Mouse (Mus musculus) heart, embryonic 12.5 days (tissue): ENCODE measurements around the gene Gabpa. TPM values are rescaled to one million over a fixed set of nuclear protein-coding genes. Genes with fewer than 3 reads are reported as not detected.

Experiments
- ATAC-seq: fragments of 200-750 bp; cut with Nextera tagmentation; 2 replicates; pipeline ENCODE4 v1.8.0; 2017; ENCODE audit warnings: moderate TSS enrichment, moderate library complexity; ENCODE audit not compliant: insufficient number of reproducible peaks, low FRiP score
- H3K27ac ChIP-seq: fragments of 300-500 bp; sonication (generic); 2 replicates; pipeline ENCODE4 v1.5.1; 2016; ENCODE audit warnings: mild to moderate bottlenecking, moderate library complexity; ENCODE audit not compliant: poor library complexity, severe bottlenecking
- H3K27me3 ChIP-seq: fragments of 300-500 bp; sonication (generic); replicated peaks from 2 replicates; pipeline ENCODE4 v1.6.1; 2016; ENCODE audit warnings: mild to moderate bottlenecking, moderate library complexity
- H3K36me3 ChIP-seq: fragments of 300-500 bp; sonication (generic); 2 replicates; pipeline ENCODE4 v1.6.1; 2016; ENCODE audit warnings: mild to moderate bottlenecking, moderate library complexity
- H3K4me1 ChIP-seq: fragments of 300-500 bp; sonication (generic); replicated peaks from 2 replicates; pipeline ENCODE4 v1.6.1; 2016; ENCODE audit warnings: mild to moderate bottlenecking
- H3K4me2 ChIP-seq: fragments of 300-500 bp; sonication (generic); 2 replicates; pipeline ENCODE4 v1.6.1; 2016; ENCODE audit warnings: mild to moderate bottlenecking, moderate library complexity
- H3K4me3 ChIP-seq: fragments of 300-500 bp; sonication (generic); 2 replicates; pipeline ENCODE4 v1.5.1; 2016; ENCODE audit warnings: mild to moderate bottlenecking
- H3K9ac ChIP-seq: fragments of 300-500 bp; sonication (generic); 2 replicates; pipeline ENCODE4 v1.6.1; 2016; ENCODE audit warnings: mild to moderate bottlenecking, moderate library complexity
- H3K9me3 ChIP-seq: fragments of 300-500 bp; sonication (generic); replicated peaks from 2 replicates; pipeline ENCODE4 v1.6.1; 2016; ENCODE audit warnings: mild to moderate bottlenecking, moderate library complexity
- WGBS: fragments of 180-500 bp; shearing (Covaris S2); methylation state at CpG from one replicate; pipeline ENCODE4 v1.1.7; 2016; 5-methylcytosine and 5-hydroxymethylcytosine counted together
- polyA plus RNA-seq: library from polyadenylated mRNA; unstranded; fragments of >200 nt; fragmentation: Nextera tagmentation; extraction: Ambion mirVana; gene quantifications from 2 replicates; pipeline ENCODE4 v1.2.1, GENCODE M21; 2016

Gene Gabpa
- polyA plus RNA-seq: 44.4 and 47.2 TPM in 2 replicates

DNA sequence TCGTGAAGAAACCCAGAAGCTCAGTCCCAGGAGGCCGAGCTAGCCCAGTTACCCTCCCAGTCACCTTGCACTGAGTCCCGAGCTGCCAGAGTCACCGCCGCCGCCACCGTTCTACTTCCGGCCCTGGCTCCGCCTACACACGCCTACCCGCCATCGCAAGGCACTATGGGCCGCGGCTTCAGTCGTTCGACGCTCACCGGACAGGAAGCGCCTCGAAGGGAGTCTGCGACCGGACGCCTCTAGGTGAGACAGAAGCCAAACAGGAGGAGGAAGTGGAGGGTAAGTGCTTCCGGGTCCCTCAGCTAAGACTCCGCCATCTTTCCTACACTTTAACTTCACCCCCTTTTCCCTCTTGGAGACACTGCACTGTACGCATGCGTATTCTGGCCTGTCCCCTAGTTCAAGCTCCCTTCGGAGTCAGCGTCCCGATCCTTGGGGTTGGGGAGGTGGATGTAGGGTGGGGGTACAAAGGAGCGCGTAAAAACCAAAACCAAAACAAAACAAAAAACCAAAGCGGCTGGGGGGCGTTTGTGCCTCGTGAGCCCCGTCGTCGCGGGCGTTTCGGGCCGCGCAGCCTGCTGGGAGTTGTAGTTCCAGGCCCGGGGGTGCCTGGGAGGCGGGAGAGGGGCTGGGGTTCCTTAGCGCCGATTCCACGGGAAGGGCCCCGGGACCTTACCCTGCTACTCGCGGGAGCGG, at the start of gene Gabpa:
TSS of gene Gabpa (plus strand) at position 181 of the 696 bp plus-strand sequence.
- Histone ChIP-seq H3K9me3 (no peaks in the 10 kb centered on the region), H3K27ac (peak within 1 kb of the TSS; percentile 99), H3K27me3 (no peaks in the 10 kb centered on the region), H3K36me3 (peaks cover 31% of the 10 kb centered on the region), H3K9ac (peak within 1 kb of the TSS; percentile 96), H3K4me1 (peaks cover 16% of the 10 kb centered on the region), H3K4me3 (peak within 1 kb of the TSS; percentile 84), H3K4me2 (peak within 1 kb of the TSS; percentile 85)
- ATAC-seq: peak; percentile 94
- WGBS: under 1% methylated on average over 52 of the region's 52 CpGs

- Histone ChIP-seq H3K9ac (no peak overlapping the region), H3K27me3 (no peaks in the 10 kb centered on the region), H3K4me1 (no peaks in the 10 kb centered on the region), H3K4me2 (no peak overlapping the region), H3K9me3 (0 out of 2 replicates have a peak, but pooled peaks cover 1% of the 10 kb centered on the region), H3K36me3 (no peaks in the 10 kb centered on the region), H3K27ac (no peak overlapping the region), H3K4me3 (no peak overlapping the region)
- no peak for ATAC-seq
- 34% methylated on average over 7 of the region's 7 CpGs for WGBS
Measured at GRCm38 (mm10) chr16:84784966-84785365, 49.8 kb upstream of the Gabpa start.

DNA sequence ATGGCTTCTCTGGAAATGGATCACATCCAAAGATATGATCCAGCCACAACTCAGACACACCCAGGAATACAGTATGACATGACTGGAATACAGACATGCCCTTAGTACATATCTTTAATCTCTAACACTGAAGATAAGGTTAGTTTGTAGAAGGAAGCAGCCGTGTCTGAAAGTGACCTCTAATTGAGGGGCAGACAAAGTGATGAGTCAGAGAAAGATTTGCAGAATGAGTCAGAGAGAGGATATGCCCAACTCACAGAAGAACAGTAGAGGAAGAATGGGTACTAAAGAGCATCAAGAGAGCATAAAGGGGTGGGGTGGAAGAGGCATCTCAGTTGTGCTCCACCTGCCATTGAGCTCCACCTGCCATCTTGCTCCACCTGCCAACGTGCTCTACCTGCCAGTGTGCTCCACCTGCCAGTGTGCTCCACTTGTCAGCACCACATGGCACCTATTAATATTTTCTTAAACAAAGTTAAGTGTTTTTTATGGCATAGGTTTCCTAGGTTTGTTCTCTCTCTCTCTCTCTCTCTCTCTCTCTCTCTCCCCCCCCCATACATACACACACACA, 44.0 kb upstream of the Gabpa start:
- no peaks in the 10 kb centered on the region for H3K4me1 ChIP-seq
- no peaks in the 10 kb centered on the region for H3K27me3 ChIP-seq
- peaks cover 6% of the 10 kb centered on the region for H3K9me3 ChIP-seq
- WGBS: 54% methylated on average over 2 of the region's 2 CpGs
- H3K4me3 ChIP-seq: no peak overlapping the region
- no peak overlapping the region for H3K4me2 ChIP-seq
- H3K9ac ChIP-seq: no peak overlapping the region
- H3K27ac ChIP-seq: no peak overlapping the region
- no peaks in the 10 kb centered on the region for H3K36me3 ChIP-seq
- ATAC-seq: no peak

GRCm38 (mm10) chr16:84793401-84793800, 41.3 kb upstream of the Gabpa start:
- Histone ChIP-seq H3K36me3 (no peaks in the 10 kb centered on the region), H3K4me3 (no peak overlapping the region), H3K4me2 (no peak overlapping the region), H3K27ac (no peak overlapping the region), H3K9me3 (peaks cover 6% of the 10 kb centered on the region), H3K9ac (no peak overlapping the region), H3K27me3 (no peaks in the 10 kb centered on the region), H3K4me1 (no peaks in the 10 kb centered on the region)
- no peak for ATAC-seq
- WGBS: 85% methylated on average over 14 of the region's 14 CpGs

- Histone ChIP-seq H3K9me3 (peaks cover 6% of the 10 kb centered on the region), H3K4me2 (no peak overlapping the region), H3K27ac (no peak overlapping the region), H3K4me1 (no peaks in the 10 kb centered on the region), H3K4me3 (no peak overlapping the region), H3K9ac (no peak overlapping the region), H3K36me3 (no peaks in the 10 kb centered on the region), H3K27me3 (no peaks in the 10 kb centered on the region)
- WGBS: 64% methylated on average over 3 of the region's 3 CpGs
- no peak for ATAC-seq
Measured at GRCm38 (mm10) chr16:84795337-84795736, 39.4 kb upstream of the Gabpa start.

DNA sequence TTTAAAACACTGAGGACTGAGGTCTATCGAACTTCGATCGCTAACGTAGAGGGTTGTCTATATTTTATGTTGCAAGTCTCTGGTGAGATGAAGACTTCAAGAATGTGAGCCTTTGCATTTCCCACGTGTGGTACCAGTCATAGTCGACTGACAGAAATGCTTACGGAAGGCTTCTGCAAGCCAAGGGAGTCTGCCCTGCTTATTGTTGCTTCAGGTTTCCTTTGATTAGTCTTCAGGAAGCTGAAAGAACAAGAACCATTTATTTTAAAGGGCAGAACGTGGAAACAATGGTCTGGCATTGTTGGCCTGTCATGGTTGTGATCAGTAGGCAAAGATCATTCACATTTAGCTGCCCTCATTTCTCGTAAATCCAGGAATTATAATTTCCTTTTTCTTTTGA, 38.0 kb upstream of the Gabpa start:
- H3K27me3 ChIP-seq: no peaks in the 10 kb centered on the region
- H3K27ac ChIP-seq: no peak overlapping the region
- no peak for ATAC-seq
- no peaks in the 10 kb centered on the region for H3K36me3 ChIP-seq
- H3K4me2 ChIP-seq: no peak overlapping the region
- H3K9ac ChIP-seq: no peak overlapping the region
- H3K4me3 ChIP-seq: no peak overlapping the region
- H3K9me3 ChIP-seq: no peaks in the 10 kb centered on the region
- WGBS: 73% methylated on average over 9 of the region's 9 CpGs
- H3K4me1 ChIP-seq: no peaks in the 10 kb centered on the region

DNA sequence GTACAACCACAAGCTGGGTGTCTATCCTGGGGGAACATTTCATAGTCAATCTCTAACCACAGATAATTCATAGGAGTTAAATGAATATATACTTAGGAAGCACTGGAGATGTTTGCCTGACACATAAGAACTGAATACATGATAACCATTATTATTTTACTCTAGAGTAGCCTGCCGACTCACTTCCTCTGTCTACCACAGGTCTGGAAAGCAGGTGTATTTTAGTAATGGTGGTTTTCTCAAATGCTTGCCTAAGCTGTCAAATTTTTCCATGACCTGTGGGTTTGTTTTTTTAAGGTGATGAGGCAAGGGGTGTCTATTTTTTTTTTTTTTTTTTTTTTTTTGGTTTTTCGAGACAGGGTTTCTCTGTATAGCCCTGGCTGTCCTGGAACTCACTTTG, 34.7 kb upstream of the Gabpa start:
- Histone ChIP-seq H3K4me2 (no peak overlapping the region), H3K9ac (no peak overlapping the region), H3K9me3 (no peaks in the 10 kb centered on the region), H3K27ac (no peak overlapping the region), H3K36me3 (no peaks in the 10 kb centered on the region), H3K4me3 (no peak overlapping the region), H3K27me3 (no peaks in the 10 kb centered on the region), H3K4me1 (peaks cover 4% of the 10 kb centered on the region; the same call in 1 of the 2 replicates)
- WGBS: 78% methylated on average over 1 of the region's 2 CpGs
- ATAC-seq: no peak

GRCm38 (mm10) chr16:84802217-84802616, 32.5 kb upstream of the Gabpa start:
- H3K4me3 ChIP-seq: no peak overlapping the region
- no peak overlapping the region for H3K9ac ChIP-seq
- no peaks in the 10 kb centered on the region for H3K27me3 ChIP-seq
- no peak overlapping the region for H3K27ac ChIP-seq
- H3K4me1 ChIP-seq: peaks cover 4% of the 10 kb centered on the region; the same call in 1 of the 2 replicates
- H3K36me3 ChIP-seq: no peaks in the 10 kb centered on the region
- no peak overlapping the region for H3K4me2 ChIP-seq
- no peaks in the 10 kb centered on the region for H3K9me3 ChIP-seq
- ATAC-seq: peak; percentile 73
- 44% methylated on average over 6 of the region's 6 CpGs for WGBS

- ATAC-seq: 0 out of 2 replicates have a peak, but pooled peaks have one; percentile 30
- 54% methylated on average over 5 of the region's 5 CpGs for WGBS
- Histone ChIP-seq H3K4me1 (peaks cover 4% of the 10 kb centered on the region; the same call in 1 of the 2 replicates), H3K9me3 (no peaks in the 10 kb centered on the region; the same call in 1 of the 2 replicates), H3K4me3 (no peak overlapping the region), H3K36me3 (no peaks in the 10 kb centered on the region), H3K9ac (no peak overlapping the region), H3K4me2 (no peak overlapping the region), H3K27me3 (no peaks in the 10 kb centered on the region), H3K27ac (no peak overlapping the region; the same call in 1 of the 2 replicates)
Measured at GRCm38 (mm10) chr16:84804866-84805265, 29.9 kb upstream of the Gabpa start.

- Histone ChIP-seq H3K27ac (no peak overlapping the region), H3K36me3 (no peaks in the 10 kb centered on the region), H3K4me1 (peaks cover 4% of the 10 kb centered on the region; the same call in 1 of the 2 replicates), H3K4me2 (no peak overlapping the region), H3K27me3 (no peaks in the 10 kb centered on the region), H3K4me3 (no peak overlapping the region), H3K9me3 (no peaks in the 10 kb centered on the region; the same call in 1 of the 2 replicates), H3K9ac (no peak overlapping the region)
- 90% methylated on average over 3 of the region's 3 CpGs for WGBS
- no peak for ATAC-seq
Measured at GRCm38 (mm10) chr16:84806175-84806574, 28.6 kb upstream of the Gabpa start.

DNA sequence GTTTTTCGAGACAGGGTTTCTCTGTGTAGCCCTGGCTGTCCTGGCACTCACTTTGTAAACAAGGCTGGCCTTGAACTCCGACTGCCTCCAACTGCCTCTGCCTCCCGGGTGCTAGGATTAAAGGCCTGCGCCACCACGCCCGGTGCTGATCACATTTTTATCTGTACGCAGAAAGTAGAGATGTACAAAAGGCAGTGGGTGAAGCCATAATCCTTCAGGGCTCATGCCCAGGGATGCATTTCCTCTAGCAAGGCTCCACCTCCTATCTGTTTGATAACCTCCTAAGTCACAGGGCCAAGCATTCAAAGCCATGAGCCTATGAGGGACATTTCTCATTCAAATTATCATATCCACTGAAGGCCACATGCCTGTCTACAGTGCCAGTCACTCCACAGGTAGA, 26.9 kb upstream of the Gabpa start:
- Histone ChIP-seq H3K4me3 (no peak overlapping the region), H3K36me3 (no peaks in the 10 kb centered on the region), H3K4me2 (no peak overlapping the region), H3K9me3 (no peaks in the 10 kb centered on the region; the same call in 1 of the 2 replicates), H3K9ac (no peak overlapping the region), H3K27ac (no peak overlapping the region), H3K4me1 (no peaks in the 10 kb centered on the region), H3K27me3 (no peaks in the 10 kb centered on the region)
- WGBS: 88% methylated on average over 7 of the region's 7 CpGs
- ATAC-seq: no peak
